Mouse (Mus musculus): ENCODE measurements around the gene Gm5089.

- no peak for TF ChIP-seq CTCF (IDR thresholded peaks at IDR 0.05; ENCODE audit: low read depth)
- no peak for TF ChIP-seq EP300 (IDR thresholded peaks at IDR 0.05; ENCODE audit: low read depth)
Measured at GRCm38 (mm10) chr14:122484458-122484843, 33.5 kb upstream of the Gm5089 start.

All from heart, postnatal 0 days (tissue).